Mouse (Mus musculus) large intestine, adult 2 months (tissue): Measurements from ENCODE around the gene Kcnip4. TPM values are rescaled to one million over a fixed set of nuclear protein-coding genes. Genes with fewer than 3 reads are reported as not detected.

Source experiments
- DNase-seq: peaks from one replicate; pipeline ENCODE4 v3.0.0-alpha.2; 2012; ENCODE audit warnings: low read depth, low spot score
- whole genome bisulfite sequencing: fragments of 180-500 bp; shearing (Covaris S2); methylation state at CpG from one replicate; pipeline ENCODE4 v1.1.7; 2018; 5-methylcytosine and 5-hydroxymethylcytosine counted together
- polyA plus RNA-seq: library from polyadenylated mRNA; depleted of rRNA; stranded (reverse); fragments of >200 nt; gene quantifications from 2 replicates; pipeline ENCODE4 v1.2.3, GENCODE M21; 2012

The Kcnip4 gene
- polyA plus RNA-seq, 1 experiment = 0.20 TPM

DNA sequence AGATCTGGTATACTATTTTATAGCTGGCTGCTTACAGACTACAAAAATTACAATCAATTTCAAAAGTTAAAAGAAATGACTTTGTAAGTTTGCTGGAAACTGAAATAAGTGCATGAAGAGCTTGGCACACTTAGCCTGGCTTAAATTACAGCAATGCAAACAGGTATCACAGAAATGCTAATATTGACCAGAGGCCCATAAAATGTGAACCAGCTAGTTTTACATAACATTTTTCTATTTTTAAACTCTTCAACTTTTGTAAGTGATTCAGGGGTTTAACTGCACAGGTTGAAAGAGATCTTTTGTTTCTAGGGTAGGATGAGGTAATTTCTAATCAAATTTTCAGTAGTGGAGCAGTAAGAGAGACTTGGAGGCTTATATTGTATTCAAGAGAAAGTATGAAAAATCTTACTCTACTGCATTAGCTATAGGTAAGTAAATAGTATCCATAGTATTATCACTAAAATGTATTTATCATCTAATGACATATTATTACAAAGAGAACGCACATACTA, 535.5 kb downstream of the Kcnip4 start:
- WGBS = 59% methylated on average over 1 of the region's 1 CpGs
- no peak for DNase-seq

DNA sequence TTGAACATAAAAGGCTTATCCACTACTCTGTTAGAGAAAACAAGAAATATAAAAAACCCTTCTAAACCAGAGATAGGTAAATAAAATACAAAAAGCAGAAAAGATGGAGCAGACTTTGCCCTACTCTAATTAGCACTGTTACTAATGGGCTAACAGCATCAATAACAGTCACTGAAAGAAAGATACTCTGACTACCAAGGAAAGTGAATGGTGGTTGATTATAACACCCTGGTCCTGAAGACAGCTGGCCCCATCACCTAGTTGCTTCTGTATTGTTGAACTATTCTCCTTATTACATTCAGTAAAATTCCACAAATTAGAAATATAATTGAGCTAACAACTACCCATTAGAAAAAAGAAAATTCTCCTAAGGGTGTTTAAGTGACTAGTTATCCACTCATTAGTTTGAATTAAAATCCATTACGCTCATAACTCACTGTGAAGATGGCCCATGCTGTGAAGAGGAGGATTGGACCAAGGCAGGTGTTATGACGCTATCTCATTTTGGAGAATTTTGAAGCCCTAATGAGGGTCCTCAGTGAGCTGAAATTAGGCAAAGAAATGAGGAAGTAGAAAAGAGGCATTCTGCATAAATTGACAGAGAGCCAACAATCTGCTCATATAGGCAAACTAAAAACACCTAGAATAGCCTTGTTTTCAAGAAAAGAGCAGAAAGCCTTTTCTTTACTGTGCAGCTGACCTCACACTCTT, 582.2 kb downstream of the Kcnip4 start:
- DNase-seq = no peak
- 85% methylated on average over 2 of the region's 2 CpGs for WGBS

DNA sequence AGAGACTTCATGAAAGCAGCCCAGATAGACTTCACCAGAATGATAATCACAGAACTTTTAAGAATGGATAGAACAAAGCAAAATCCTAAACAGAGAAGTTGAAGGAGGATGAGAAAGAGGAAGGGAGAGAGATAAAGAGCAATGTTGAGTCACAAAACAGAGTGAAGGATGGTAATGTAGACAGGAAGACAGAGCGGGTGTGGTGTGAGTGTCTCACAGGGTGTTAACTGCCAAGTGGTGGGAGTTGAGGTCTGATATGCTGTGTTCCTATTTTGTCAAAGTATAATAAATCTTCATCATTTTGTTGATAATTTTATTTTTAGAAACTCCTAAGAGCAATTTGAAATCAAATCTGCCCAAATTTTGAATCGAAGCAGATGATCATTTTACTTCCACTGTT, 592.8 kb downstream of the Kcnip4 start:
- 86% methylated on average over 2 of the region's 2 CpGs for WGBS
- no peak for DNase-seq

DNA sequence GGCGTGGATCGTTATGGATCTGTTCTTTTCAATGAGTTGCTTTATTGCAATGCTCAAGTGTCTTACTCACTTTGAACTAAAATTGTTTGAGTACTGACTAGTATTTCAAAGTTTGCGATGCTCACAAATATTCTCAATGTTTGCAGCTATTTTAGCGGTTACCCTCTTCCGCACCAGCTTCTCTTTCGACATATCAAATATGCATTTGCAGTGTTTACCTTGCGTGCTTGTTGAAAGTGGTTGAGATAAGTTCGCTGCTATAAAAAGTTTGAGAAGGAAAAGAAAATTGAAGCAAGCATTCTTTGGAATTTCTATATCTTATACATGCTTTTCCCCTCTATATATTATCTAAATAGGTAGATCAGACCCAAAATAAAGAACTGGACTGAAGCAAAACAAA, 634.5 kb downstream of the Kcnip4 start:
- 28% methylated on average over 8 of the region's 8 CpGs for WGBS
- no peak for DNase-seq

- 7% methylated on average over 18 of the region's 18 CpGs for WGBS
- no peak for DNase-seq
Measured at GRCm38 (mm10) chr5:48889395-48890194, 635.1 kb downstream of the Kcnip4 start.

GRCm38 (mm10) chr5:48878081-48878480, 646.6 kb downstream of the Kcnip4 start:
- DNase-seq = no peak
- 51% methylated on average over 2 of the region's 2 CpGs for WGBS

DNA sequence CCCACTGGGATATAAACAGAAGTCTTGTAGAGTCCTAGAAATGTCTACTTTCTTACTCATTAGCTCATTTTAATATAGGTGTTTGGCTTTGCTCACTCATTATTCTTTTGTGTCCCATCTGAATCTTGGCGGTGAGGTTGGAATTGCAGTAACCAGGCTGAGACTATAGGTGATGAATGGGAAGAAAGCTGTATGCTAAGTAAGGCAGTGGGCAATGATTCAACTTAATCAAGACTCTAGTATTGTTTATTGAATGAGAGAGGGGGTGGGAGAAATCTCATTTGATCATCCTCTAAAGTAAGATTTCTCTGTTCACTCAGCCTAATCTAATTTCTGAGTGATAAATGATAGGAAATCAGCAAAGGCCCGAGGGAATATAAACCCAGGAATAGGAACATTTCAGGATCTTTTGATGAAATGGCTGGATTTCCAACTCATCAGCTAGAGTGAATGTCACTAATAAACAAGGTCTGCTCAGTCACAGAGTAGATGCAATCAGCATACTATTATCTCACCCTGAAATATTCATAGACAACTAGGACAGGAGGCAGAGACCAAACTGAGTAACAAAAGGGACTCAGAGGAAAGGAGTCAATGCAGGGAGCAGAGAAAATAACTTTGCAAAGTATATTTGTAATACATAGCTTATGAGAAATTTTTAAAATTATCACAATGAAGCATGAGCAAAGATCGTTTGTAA, 660.3 kb downstream of the Kcnip4 start:
- no peak for DNase-seq
- WGBS = 71% methylated on average over 3 of the region's 3 CpGs

GRCm38 (mm10) chr5:48840971-48841370, 683.7 kb downstream of the Kcnip4 start:
- no peak for DNase-seq
- WGBS = 77% methylated on average over 2 of the region's 2 CpGs

GRCm38 (mm10) chr5:48795526-48795925, 729.2 kb downstream of the Kcnip4 start:
- WGBS = 78% methylated on average over 1 of the region's 1 CpGs
- no peak for DNase-seq

DNA sequence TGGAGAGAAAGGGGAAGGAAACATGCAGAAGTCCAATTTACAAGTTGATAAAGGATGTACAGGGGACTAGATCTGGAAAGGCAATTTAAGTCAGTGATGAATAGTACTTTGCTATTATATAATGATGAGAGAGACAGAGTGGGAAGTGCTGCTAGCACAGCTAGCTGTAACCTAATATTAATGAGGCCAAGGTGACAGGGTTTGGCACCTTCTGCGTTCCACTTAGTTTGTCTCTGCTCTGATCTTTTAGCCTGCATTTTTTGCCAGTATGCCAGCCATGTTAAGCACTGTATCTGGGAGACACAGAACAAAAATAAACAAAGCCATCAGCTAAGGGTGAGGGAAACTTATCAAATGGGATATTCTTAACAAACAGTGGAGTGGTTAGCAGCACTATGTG, 745.3 kb downstream of the Kcnip4 start:
- no peak for DNase-seq
- WGBS = 62% methylated on average over 1 of the region's 1 CpGs

DNA sequence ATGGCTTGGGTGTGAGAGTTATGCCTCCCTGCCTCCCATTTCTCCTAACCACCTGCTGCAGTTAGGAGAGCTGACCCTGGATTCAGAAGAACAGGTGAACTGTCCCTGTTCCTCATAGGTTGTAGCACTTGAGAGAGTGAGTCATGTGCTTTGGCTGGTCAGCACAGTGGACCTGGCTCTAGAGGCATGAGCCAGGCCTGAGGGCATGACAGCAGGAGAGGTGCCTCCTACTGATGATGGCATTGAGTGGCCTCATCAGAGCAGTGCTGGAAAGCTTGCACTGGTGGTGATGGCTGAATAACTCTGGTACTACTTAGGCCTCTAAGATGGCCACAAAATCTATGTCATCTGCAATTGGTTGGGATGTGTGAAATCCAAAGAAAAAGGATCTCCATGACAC, 776.1 kb downstream of the Kcnip4 start:
- DNase-seq = no peak

GRCm38 (mm10) chr5:48737640-48738039, 787.1 kb downstream of the Kcnip4 start:
- DNase-seq = no peak
- WGBS = 43% methylated on average over 2 of the region's 2 CpGs

DNA sequence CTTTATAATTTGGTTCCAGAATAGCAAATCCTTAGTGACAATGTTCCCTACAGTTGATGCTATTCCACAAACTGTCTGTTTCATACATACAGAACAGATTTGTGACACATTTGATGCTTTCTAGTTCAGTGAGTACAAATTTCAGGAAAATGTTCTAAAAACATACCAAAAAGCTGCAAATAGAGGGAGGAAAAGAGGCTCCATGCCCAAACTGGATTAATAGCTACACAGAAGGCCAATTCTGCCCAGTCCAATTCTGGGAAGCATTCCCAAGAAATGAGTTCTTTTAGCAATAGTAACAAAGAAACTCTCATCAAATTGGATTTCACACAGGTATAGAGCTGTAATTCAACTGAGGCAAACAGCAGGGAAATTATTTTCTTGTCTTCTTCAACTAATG, 806.5 kb downstream of the Kcnip4 start:
- DNase-seq = no peak

- 83% methylated on average over 3 of the region's 3 CpGs for WGBS
- no peak for DNase-seq
Measured at GRCm38 (mm10) chr5:48705997-48706396, 818.7 kb downstream of the Kcnip4 start.

DNA sequence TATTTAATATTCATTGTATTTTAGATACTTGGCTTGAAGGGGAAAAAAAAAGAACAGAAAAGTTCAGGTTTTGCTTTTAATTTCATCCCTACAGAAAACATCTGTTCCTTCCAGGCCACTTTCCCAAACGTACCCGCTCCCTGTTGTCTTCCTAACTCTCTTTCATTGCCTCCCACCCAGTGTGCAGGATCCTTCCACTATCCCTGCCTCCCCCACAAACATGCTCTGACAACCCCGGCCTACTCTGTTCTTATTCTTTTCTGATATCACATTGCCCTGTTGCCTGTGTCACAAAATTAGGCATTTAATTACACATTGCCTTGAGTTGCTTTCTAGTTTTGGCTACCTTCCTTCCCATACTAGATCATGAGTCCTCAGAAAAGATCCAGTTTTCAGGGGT, 837.6 kb downstream of the Kcnip4 start:
- WGBS = 86% methylated on average over 3 of the region's 3 CpGs
- no peak for DNase-seq

GRCm38 (mm10) chr5:48679733-48680595, 844.7 kb downstream of the Kcnip4 start:
- 23% methylated on average over 8 of the region's 8 CpGs for WGBS
- DNase-seq = no peak

DNA sequence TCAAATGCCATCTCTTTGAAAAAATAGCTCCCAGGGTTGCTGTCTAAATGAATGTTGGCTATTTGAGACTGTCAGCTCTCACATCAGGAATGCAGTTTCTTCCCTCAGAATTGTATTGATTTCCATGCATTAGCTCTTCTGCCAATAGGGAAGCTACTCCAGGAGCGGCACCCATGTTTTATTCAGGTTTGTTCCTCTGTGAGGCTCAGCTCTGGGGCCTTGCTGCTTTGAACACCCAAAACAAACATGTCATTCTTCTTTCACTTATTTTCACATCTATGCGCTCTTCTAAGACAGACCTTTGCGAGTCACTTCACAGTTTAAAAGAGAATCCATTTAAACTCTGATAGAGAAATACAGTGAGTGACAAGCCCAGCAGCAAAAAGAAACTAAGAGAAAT, 862.2 kb downstream of the Kcnip4 start:
- whole genome bisulfite sequencing = 87% methylated on average over 3 of the region's 3 CpGs
- DNase-seq = no peak

GRCm38 (mm10) chr5:48659975-48660374, 864.7 kb downstream of the Kcnip4 start:
- WGBS = 97% methylated on average over 3 of the region's 3 CpGs

DNA sequence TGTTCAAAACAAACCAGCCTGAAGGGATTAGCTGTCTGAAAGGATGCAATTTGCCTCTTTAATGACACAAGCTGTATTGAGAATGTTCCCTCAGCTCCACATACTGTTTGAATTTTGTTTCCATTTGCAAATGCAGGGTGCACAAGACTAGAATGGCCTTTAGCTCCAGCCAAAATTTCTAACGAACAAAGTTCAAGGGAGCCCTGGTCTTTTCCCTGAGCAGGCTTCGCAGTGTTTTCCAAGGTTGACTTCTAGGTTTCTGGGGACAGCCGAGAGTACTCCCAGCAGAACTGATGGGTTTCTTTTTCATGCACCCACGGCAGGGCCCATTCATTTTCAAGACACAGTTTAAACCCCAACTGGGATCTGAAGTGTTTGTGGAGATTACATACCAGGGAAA, 874.2 kb downstream of the Kcnip4 start:
- 38% methylated on average over 4 of the region's 4 CpGs for WGBS
- no peak for DNase-seq

More at GRCm38 (mm10) chr5:48659975-48660374, 864.7 kb downstream of the Kcnip4 start:
- DNase-seq = no peak

DNA sequence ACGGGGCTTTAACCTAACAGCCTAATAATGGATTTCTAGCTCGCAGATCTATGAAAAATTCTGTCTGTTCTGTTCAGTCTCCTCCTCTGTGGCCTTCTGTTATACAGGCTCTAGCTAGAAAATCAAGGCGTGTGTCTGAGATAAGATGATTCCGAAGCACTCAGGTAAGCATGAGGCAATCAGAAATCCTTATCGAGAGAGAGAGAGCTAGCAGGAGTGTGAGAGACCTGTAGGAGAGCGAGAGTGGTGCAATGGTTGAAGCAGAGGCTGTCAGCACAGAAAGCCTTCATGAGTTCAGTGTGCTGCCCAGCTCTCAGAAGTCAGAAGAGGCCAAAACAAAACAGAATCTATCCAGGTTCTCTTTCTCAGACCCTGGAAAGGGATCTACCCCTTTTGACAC, 888.0 kb downstream of the Kcnip4 start:
- WGBS = 76% methylated on average over 6 of the region's 6 CpGs
- no peak for DNase-seq
